Mouse (Mus musculus) MEL (cell line): ENCODE data around the gene Acd. TPM values are rescaled to one million over a fixed set of nuclear protein-coding genes. Genes with fewer than 3 reads are reported as not detected.

Experiments
- DNase-seq: peaks from one replicate; pipeline ENCODE4 v3.0.0; 2011; ENCODE audit warnings: low read depth, low spot score
- H3K27ac ChIP-seq: 2 replicates; pipeline ENCODE4 v1.5.1; 2012; ENCODE audit warnings: low read depth, mild to moderate bottlenecking, control low read depth, low read length, moderate library complexity; ENCODE audit not compliant: control insufficient read depth
- H3K27me3 ChIP-seq, 2 experiments: fragments of 150-350 bp in 1 of 2; sonication (generic) in 1 of 2; 2 replicates each; pipeline ENCODE4 v1.6.1; 2012; ENCODE audit warnings: low read length in 2 of 2, mild to moderate bottlenecking in 2 of 2, improper control_type of control experiment in 1 of 2, moderate library complexity in 1 of 2; ENCODE audit not compliant: insufficient read depth in 2 of 2, control insufficient read depth in 1 of 2
- H3K36me3 ChIP-seq, 2 experiments: 2 replicates each; pipeline ENCODE4 v1.6.1; 2012 to 2014; ENCODE audit warnings: low read length in 2 of 2, improper control_type of control experiment in 1 of 2, inconsistent platforms in 1 of 2, mild to moderate bottlenecking in 1 of 2; ENCODE audit not compliant: insufficient read depth in 2 of 2, control insufficient read depth in 1 of 2
- H3K4me1 ChIP-seq, 2 experiments: fragments of 150-350 bp in 1 of 2; sonication (generic) in 1 of 2; 2 replicates each; pipeline ENCODE4 v1.6.1; 2012; ENCODE audit warnings: low read length in 2 of 2, improper control_type of control experiment in 1 of 2, mild to moderate bottlenecking in 1 of 2; ENCODE audit not compliant: insufficient read depth in 2 of 2, control insufficient read depth in 1 of 2
- H3K4me3 ChIP-seq, 2 experiments: fragments of 150-350 bp in 1 of 2; sonication (generic) in 1 of 2; 2 replicates each; pipeline ENCODE4 v1.5.1; 2012; ENCODE audit warnings: low read depth in 2 of 2, low read length in 2 of 2, mild to moderate bottlenecking in 2 of 2, moderate library complexity in 2 of 2, control low read depth in 1 of 2, improper control_type of control experiment in 1 of 2; ENCODE audit not compliant: control insufficient read depth in 1 of 2, insufficient read depth in 1 of 2
- H3K79me2 ChIP-seq: 2 replicates; pipeline ENCODE4 v1.6.1; 2012; ENCODE audit warnings: mild to moderate bottlenecking, low read length, moderate library complexity; ENCODE audit not compliant: control insufficient read depth, poor library complexity, insufficient read depth
- H3K9ac ChIP-seq: 2 replicates; pipeline ENCODE4 v1.6.1; 2012; ENCODE audit warnings: low read depth, mild to moderate bottlenecking, control low read depth, low read length, moderate library complexity; ENCODE audit not compliant: control insufficient read depth, poor library complexity, severe bottlenecking
- H3K9me3 ChIP-seq: fragments of 150-350 bp; sonication (generic); replicated peaks from 2 replicates; pipeline ENCODE4 v1.6.1; 2012; ENCODE audit warnings: mild to moderate bottlenecking, low read length, improper control_type of control experiment, moderate library complexity; ENCODE audit not compliant: insufficient read depth
- CHD2 ChIP-seq: IDR thresholded peaks from 2 replicates; pipeline ENCODE4 v1.6.1; 2011; ENCODE audit warnings: low read length, improper control_type of control experiment
- E2F4 ChIP-seq: IDR thresholded peaks from 2 replicates; pipeline ENCODE4 v1.6.1; 2011; ENCODE audit warnings: low read depth, low read length, improper control_type of control experiment, borderline replicate concordance
- ELF1 ChIP-seq: IDR thresholded peaks from 2 replicates; pipeline ENCODE4 v1.6.1; 2014; ENCODE audit warnings: low read depth, mild to moderate bottlenecking, inconsistent platforms, low read length, improper control_type of control experiment, moderate library complexity
- ETS1 ChIP-seq: IDR thresholded peaks from 2 replicates; pipeline ENCODE4 v1.6.1; 2012; ENCODE audit warnings: low read depth, mild to moderate bottlenecking, inconsistent platforms, low read length, improper control_type of control experiment, moderate library complexity
- GABPA ChIP-seq: IDR thresholded peaks from 2 replicates; pipeline ENCODE4 v1.6.1; 2012; ENCODE audit warnings: low read depth, mild to moderate bottlenecking, inconsistent platforms, low read length, improper control_type of control experiment, moderate library complexity
- GATA1 ChIP-seq: IDR thresholded peaks from 2 replicates; pipeline ENCODE4 v1.6.1; 2011; ENCODE audit warnings: low read depth, low read length, improper control_type of control experiment
- HCFC1 ChIP-seq: IDR thresholded peaks from 2 replicates; pipeline ENCODE4 v1.6.1; 2012; ENCODE audit warnings: low read depth, mild to moderate bottlenecking, inconsistent platforms, low read length, improper control_type of control experiment, moderate library complexity
- JUND ChIP-seq: IDR thresholded peaks from 2 replicates; pipeline ENCODE4 v1.6.1; 2011; ENCODE audit warnings: low read depth, mild to moderate bottlenecking, improper control_type of control experiment, low read length
- KAT2A ChIP-seq: conservative IDR thresholded peaks from 2 replicates; pipeline ENCODE4 v1.6.1; 2012; ENCODE audit warnings: low read depth, low read length, improper control_type of control experiment, inconsistent platforms
- MAFK ChIP-seq: IDR thresholded peaks from 2 replicates; pipeline ENCODE4 v1.6.1; 2011; ENCODE audit warnings: low read depth, mild to moderate bottlenecking, low read length, improper control_type of control experiment, borderline replicate concordance
- MAX ChIP-seq: IDR thresholded peaks from 2 replicates; pipeline ENCODE4 v1.6.1; 2011; ENCODE audit warnings: low read length, improper control_type of control experiment
- MAZ ChIP-seq: IDR thresholded peaks from 2 replicates; pipeline ENCODE4 v1.6.1; 2012; ENCODE audit warnings: low read depth, mild to moderate bottlenecking, inconsistent platforms, low read length, improper control_type of control experiment
- MEF2A ChIP-seq: IDR thresholded peaks from 2 replicates; pipeline ENCODE4 v1.6.1; 2014; ENCODE audit warnings: low read depth, mild to moderate bottlenecking, inconsistent platforms, low read length, improper control_type of control experiment; ENCODE audit not compliant: poor library complexity, insufficient replicate concordance, severe bottlenecking; ENCODE audit errors: extremely low read depth
- MXI1 ChIP-seq: IDR thresholded peaks from 2 replicates; pipeline ENCODE4 v1.6.1; 2011; ENCODE audit warnings: mild to moderate bottlenecking, low read depth, low read length, improper control_type of control experiment
- MYC ChIP-seq: IDR thresholded peaks from 2 replicates; pipeline ENCODE4 v1.6.1; 2011; ENCODE audit warnings: low read depth, mild to moderate bottlenecking, low read length, improper control_type of control experiment, moderate library complexity
- NRF1 ChIP-seq: IDR thresholded peaks from 2 replicates; pipeline ENCODE4 v1.6.1; 2014; ENCODE audit warnings: low read depth, mild to moderate bottlenecking, inconsistent platforms, low read length, improper control_type of control experiment, moderate library complexity; ENCODE audit not compliant: poor library complexity, insufficient read depth, severe bottlenecking
- POLR2A ChIP-seq, 2 experiments: IDR thresholded peaks; 2 replicates each; pipeline ENCODE4 v1.6.1; 2011 to 2012; ENCODE audit warnings: low read length in 2 of 2, mild to moderate bottlenecking in 2 of 2, control low read depth in 1 of 2, improper control_type of control experiment in 1 of 2, low read depth in 1 of 2, moderate library complexity in 1 of 2; ENCODE audit not compliant: control insufficient read depth in 1 of 2, insufficient read depth in 1 of 2, poor library complexity in 1 of 2
- POLR2AphosphoS2 ChIP-seq: IDR thresholded peaks from 2 replicates; pipeline ENCODE4 v1.6.1; 2011; ENCODE audit warnings: low read length, improper control_type of control experiment
- POLR2AphosphoS5 ChIP-seq: IDR thresholded peaks from 2 replicates; pipeline ENCODE4 v1.6.1; 2012; ENCODE audit warnings: low read depth, borderline replicate concordance, mild to moderate bottlenecking, inconsistent platforms, low read length, moderate library complexity, mixed read lengths
- RAD21 ChIP-seq: IDR thresholded peaks from 2 replicates; pipeline ENCODE4 v1.6.1; 2011; ENCODE audit warnings: mild to moderate bottlenecking, low read depth, low read length, improper control_type of control experiment
- TAL1 ChIP-seq: IDR thresholded peaks from 2 replicates; pipeline ENCODE4 v1.6.1; 2012; ENCODE audit warnings: mild to moderate bottlenecking, inconsistent platforms, low read length, moderate library complexity, mixed read lengths
- UBTF ChIP-seq: IDR thresholded peaks from 2 replicates; pipeline ENCODE4 v1.6.1; 2012; ENCODE audit warnings: low read depth, mild to moderate bottlenecking, inconsistent platforms, low read length, improper control_type of control experiment, moderate library complexity, borderline replicate concordance; ENCODE audit not compliant: insufficient read depth
- USF1 ChIP-seq: IDR thresholded peaks from 2 replicates; pipeline ENCODE4 v1.6.1; 2014; ENCODE audit warnings: low read depth, mild to moderate bottlenecking, inconsistent platforms, low read length, improper control_type of control experiment, moderate library complexity
- USF2 ChIP-seq, 2 experiments: IDR thresholded peaks; 2 replicates each; pipeline ENCODE4 v1.6.1; 2011 to 2012; ENCODE audit warnings: improper control_type of control experiment in 2 of 2, low read length in 2 of 2, borderline replicate concordance in 1 of 2, inconsistent platforms in 1 of 2, low read depth in 1 of 2, mild to moderate bottlenecking in 1 of 2; ENCODE audit not compliant: insufficient read depth in 1 of 2
- ZKSCAN1 ChIP-seq: IDR thresholded peaks from 2 replicates; pipeline ENCODE4 v1.6.1; 2012; ENCODE audit warnings: low read depth, mild to moderate bottlenecking, inconsistent platforms, low read length, improper control_type of control experiment, moderate library complexity
- ZMIZ1 ChIP-seq: IDR thresholded peaks from 2 replicates; pipeline ENCODE4 v1.6.1; 2012; ENCODE audit warnings: low read depth, mild to moderate bottlenecking, inconsistent platforms, low read length, improper control_type of control experiment, moderate library complexity
- ZNF384 ChIP-seq: IDR thresholded peaks from 2 replicates; pipeline ENCODE4 v1.6.1; 2012; ENCODE audit warnings: low read depth, mild to moderate bottlenecking, inconsistent platforms, low read length, improper control_type of control experiment
- polyA plus RNA-seq, 2 experiments: library from polyadenylated mRNA; stranded (reverse) in 1 of 2; unstranded in 1 of 2; fragments of >175 nt in 1 of 2; fragments of >200 nt in 1 of 2; gene quantifications; 2 replicates each; pipeline versions ENCODE4 v1.2.1 to v1.2.4; 2012; ENCODE audit warnings: low replicate concordance in 2 of 2, low read depth in 1 of 2; ENCODE audit not compliant: insufficient read length in 2 of 2, insufficient read depth in 1 of 2, missing spikeins in 1 of 2
- total RNA-seq: library from RNA; depleted of rRNA; stranded (reverse); fragments of 300-350 nt; gene quantifications from 2 replicates; pipeline ENCODE4 v1.2.3, GENCODE M21; 2012

Gene Acd
- total and polyA plus RNA-seq, 3 experiments: 7.5 to 53.9 TPM; not detected in 1

DNA sequence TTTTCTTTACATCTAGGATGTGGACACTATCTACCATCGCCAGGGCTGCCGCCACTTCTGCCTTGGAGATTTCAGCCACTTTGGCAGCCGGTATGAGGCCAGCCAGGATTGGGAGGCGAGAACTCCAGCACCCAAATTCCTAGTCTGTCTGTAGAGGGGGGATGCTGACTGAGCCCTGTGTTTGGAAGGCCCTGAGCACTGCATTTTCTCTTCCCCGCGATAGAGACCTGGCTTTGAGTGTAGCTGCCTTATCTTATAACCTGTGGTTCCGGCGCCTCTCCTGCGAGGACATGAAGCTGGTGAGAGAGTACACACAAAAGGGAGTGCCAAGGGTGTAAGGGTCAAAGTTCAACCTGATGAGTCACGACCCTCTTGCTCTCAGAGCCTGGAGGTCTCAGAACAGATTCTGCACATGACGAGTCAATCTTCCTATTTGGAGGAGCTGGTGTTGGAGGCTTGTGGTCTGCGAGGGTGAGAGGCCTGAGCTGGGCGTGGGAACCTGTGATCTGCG is 12.6 kb downstream of the Acd start:
- DNase-seq: peak; percentile 34
- no peaks in the 10 kb centered on the region; a peak in 1 of 4 replicates for H3K36me3 ChIP-seq
- H3K27ac ChIP-seq: no peak overlapping the region
- no peak for TF ChIP-seq UBTF
- no peak for TF ChIP-seq ZMIZ1
- TF ChIP-seq MYC: no peak
- no peak for TF ChIP-seq USF2 (IDR thresholded peaks at IDR 0.05; ENCODE audit: borderline replicate concordance in 1 of 2, insufficient read depth in 1 of 2, low read depth in 1 of 2, low read length in 2 of 2)
- TF ChIP-seq POLR2AphosphoS5: no peak
- TF ChIP-seq MXI1: no peak
- no peak for TF ChIP-seq TAL1
- no peak for TF ChIP-seq ZNF384
- TF ChIP-seq GATA1: no peak
- no peak for TF ChIP-seq NRF1
- no peak for TF ChIP-seq MEF2A
- no peak for TF ChIP-seq MAFK
- TF ChIP-seq GABPA: no peak
- TF ChIP-seq JUND: no peak
- no peak for TF ChIP-seq ETS1
- TF ChIP-seq RAD21: no peak
- TF ChIP-seq USF1: no peak
- TF ChIP-seq E2F4: no peak
- no peaks in the 10 kb centered on the region for H3K27me3 ChIP-seq
- no peaks in the 10 kb centered on the region for H3K4me1 ChIP-seq
- H3K9ac ChIP-seq: no peak overlapping the region
- H3K9me3 ChIP-seq: no peaks in the 10 kb centered on the region
- H3K4me3 ChIP-seq: no peak overlapping the region
- no peaks in the 10 kb centered on the region for H3K79me2 ChIP-seq

GRCm38 (mm10) chr8:105687512-105687911 is 13.4 kb downstream of the Acd start:
- Histone ChIP-seq H3K27ac (no peak overlapping the region), H3K9ac (no peak overlapping the region), H3K9me3 (no peaks in the 10 kb centered on the region), H3K4me1 (no peaks in the 10 kb centered on the region), H3K36me3 (no peaks in the 10 kb centered on the region; a peak in 1 of 4 replicates), H3K79me2 (no peaks in the 10 kb centered on the region), H3K27me3 (no peaks in the 10 kb centered on the region), H3K4me3 (no peak overlapping the region)
- no peak for TF ChIP-seq ELF1
- TF ChIP-seq MYC: no peak
- TF ChIP-seq KAT2A: no peak
- no peak for TF ChIP-seq GABPA
- no peak for TF ChIP-seq CHD2
- TF ChIP-seq POLR2AphosphoS2: no peak
- TF ChIP-seq JUND: no peak
- no peak for TF ChIP-seq MAFK
- no peak for TF ChIP-seq ZKSCAN1
- TF ChIP-seq MAX: no peak
- TF ChIP-seq NRF1: no peak
- TF ChIP-seq USF2 (IDR thresholded peaks at IDR 0.05; ENCODE audit: borderline replicate concordance in 1 of 2, insufficient read depth in 1 of 2, low read depth in 1 of 2, low read length in 2 of 2): no peak
- TF ChIP-seq POLR2A (IDR thresholded peaks at IDR 0.05; ENCODE audit: control insufficient read depth in 1 of 2, insufficient read depth in 1 of 2, low read depth in 1 of 2, low read length in 2 of 2, poor library complexity in 1 of 2): no peak
- TF ChIP-seq HCFC1: no peak
- TF ChIP-seq MAZ: no peak
- no peak for DNase-seq
